Mouse (Mus musculus) MEL (cell line): Measurements from ENCODE around the gene Hmgb3.

Source experiments
- BHLHE40 ChIP-seq: IDR thresholded peaks from 2 replicates; pipeline ENCODE4 v1.6.1; 2012; ENCODE audit warnings: low read depth, mild to moderate bottlenecking, inconsistent platforms, low read length, improper control_type of control experiment, borderline replicate concordance
- CHD1 ChIP-seq: IDR thresholded peaks from 2 replicates; pipeline ENCODE4 v1.6.1; 2012; ENCODE audit warnings: low read depth, mild to moderate bottlenecking, inconsistent platforms, low read length, improper control_type of control experiment
- CTCF ChIP-seq, 3 experiments: IDR thresholded peaks in 2 of 3; conservative IDR thresholded peaks in 1 of 3; 2 replicates each; pipeline ENCODE4 v1.5.1; 2011 to 2012; ENCODE audit warnings: low read length in 3 of 3, low read depth in 2 of 3, mild to moderate bottlenecking in 2 of 3, improper control_type of control experiment in 1 of 3, inconsistent platforms in 1 of 3, mixed read lengths in 1 of 3, moderate library complexity in 1 of 3; ENCODE audit not compliant: control insufficient read depth in 1 of 3, insufficient read depth in 1 of 3, poor library complexity in 1 of 3, severe bottlenecking in 1 of 3
- EP300 ChIP-seq, 2 experiments: IDR thresholded peaks; 2 replicates each; pipeline ENCODE4 v1.6.1; 2011; ENCODE audit warnings: improper control_type of control experiment in 2 of 2, low read length in 2 of 2, low read depth in 1 of 2, mild to moderate bottlenecking in 1 of 2
- GATA1 ChIP-seq: IDR thresholded peaks from 2 replicates; pipeline ENCODE4 v1.6.1; 2011; ENCODE audit warnings: low read depth, low read length, improper control_type of control experiment
- NELFE ChIP-seq: IDR thresholded peaks from 2 replicates; pipeline ENCODE4 v1.6.1; 2011; ENCODE audit warnings: low read depth, low read length, improper control_type of control experiment
- POLR2A ChIP-seq, 2 experiments: IDR thresholded peaks; 2 replicates each; pipeline ENCODE4 v1.6.1; 2011 to 2012; ENCODE audit warnings: low read length in 2 of 2, mild to moderate bottlenecking in 2 of 2, control low read depth in 1 of 2, improper control_type of control experiment in 1 of 2, low read depth in 1 of 2, moderate library complexity in 1 of 2; ENCODE audit not compliant: control insufficient read depth in 1 of 2, insufficient read depth in 1 of 2, poor library complexity in 1 of 2
- POLR2AphosphoS2 ChIP-seq: IDR thresholded peaks from 2 replicates; pipeline ENCODE4 v1.6.1; 2011; ENCODE audit warnings: low read length, improper control_type of control experiment
- TAL1 ChIP-seq: IDR thresholded peaks from 2 replicates; pipeline ENCODE4 v1.6.1; 2012; ENCODE audit warnings: mild to moderate bottlenecking, inconsistent platforms, low read length, moderate library complexity, mixed read lengths
- UBTF ChIP-seq: IDR thresholded peaks from 2 replicates; pipeline ENCODE4 v1.6.1; 2012; ENCODE audit warnings: low read depth, mild to moderate bottlenecking, inconsistent platforms, low read length, improper control_type of control experiment, moderate library complexity, borderline replicate concordance; ENCODE audit not compliant: insufficient read depth
- ZNF384 ChIP-seq: IDR thresholded peaks from 2 replicates; pipeline ENCODE4 v1.6.1; 2012; ENCODE audit warnings: low read depth, mild to moderate bottlenecking, inconsistent platforms, low read length, improper control_type of control experiment

DNA sequence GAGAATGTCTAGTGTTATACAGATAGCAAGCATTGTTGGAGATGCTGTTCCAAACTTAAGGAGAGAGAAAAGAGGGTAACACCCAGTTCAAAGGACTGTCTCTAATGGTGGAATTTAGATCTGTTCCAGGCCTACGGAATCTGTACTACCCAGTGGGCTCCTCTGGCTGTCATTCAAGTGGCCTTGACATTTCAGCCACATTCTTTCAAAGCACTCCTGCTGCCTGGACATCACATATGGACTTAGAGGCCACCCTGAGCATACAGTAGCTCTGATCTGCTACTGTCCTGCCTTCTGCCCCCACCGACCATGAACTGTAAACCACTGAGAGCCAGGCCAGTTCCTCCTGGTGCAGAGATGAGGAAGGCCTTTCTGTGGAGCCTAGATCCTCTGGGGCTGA is 17.9 kb upstream of the Hmgb3 start:
- TF ChIP-seq NELFE (no peak), EP300 (IDR thresholded peaks at IDR 0.05; ENCODE audit: low read depth in 1 of 2, low read length in 2 of 2) (no peak), CTCF (IDR thresholded peaks at IDR 0.05 in 2 of 3, conservative IDR thresholded peaks at IDR 0.05 in 1 of 3; ENCODE audit: control insufficient read depth in 1 of 3, insufficient read depth in 1 of 3, low read depth in 2 of 3, low read length in 3 of 3, poor library complexity in 1 of 3, severe bottlenecking in 1 of 3) (no peak), TAL1 (no peak), UBTF (no peak), BHLHE40 (no peak), POLR2A (IDR thresholded peaks at IDR 0.05; ENCODE audit: control insufficient read depth in 1 of 2, insufficient read depth in 1 of 2, low read depth in 1 of 2, low read length in 2 of 2, poor library complexity in 1 of 2) (no peak), ZNF384 (no peak), POLR2AphosphoS2 (no peak), GATA1 (no peak), CHD1 (no peak)
